Mouse (Mus musculus) midbrain, embryonic 11.5 days (tissue): Measurements from ENCODE around the gene Zfp652. TPM values are rescaled to one million over a fixed set of nuclear protein-coding genes. Genes with fewer than 3 reads are reported as not detected.

Experiments
- ATAC-seq: fragments of 200-750 bp; cut with Nextera tagmentation; 2 replicates; pipeline ENCODE4 v1.8.0; 2017; ENCODE audit warnings: moderate TSS enrichment, moderate library complexity; ENCODE audit not compliant: low FRiP score
- DNase-seq: peaks from one replicate; pipeline ENCODE4 v3.0.0; 2015; ENCODE audit warnings: low spot score; ENCODE audit errors: missing footprints
- H3K27ac ChIP-seq: fragments of 300-500 bp; sonication (generic); 2 replicates; pipeline ENCODE4 v1.5.1; 2014; ENCODE audit warnings: low read depth, low read length
- H3K27me3 ChIP-seq: fragments of 300-500 bp; sonication (generic); 2 replicates; pipeline ENCODE4 v1.6.1; 2014; ENCODE audit warnings: mild to moderate bottlenecking, low read length, moderate library complexity, mixed read lengths; ENCODE audit not compliant: control insufficient read depth, insufficient read depth
- H3K36me3 ChIP-seq: fragments of 300-500 bp; sonication (generic); 2 replicates; pipeline ENCODE4 v1.6.1; 2014; ENCODE audit warnings: mild to moderate bottlenecking, low read length, moderate library complexity, mixed read lengths; ENCODE audit not compliant: control insufficient read depth, insufficient read depth
- H3K4me1 ChIP-seq: fragments of 300-500 bp; sonication (generic); 2 replicates; pipeline ENCODE4 v1.6.1; 2014; ENCODE audit warnings: low read length; ENCODE audit not compliant: control insufficient read depth, insufficient read depth
- H3K4me2 ChIP-seq: fragments of 300-500 bp; sonication (generic); 2 replicates; pipeline ENCODE4 v1.6.1; 2014; ENCODE audit warnings: mild to moderate bottlenecking, moderate library complexity
- H3K4me3 ChIP-seq: fragments of 300-500 bp; sonication (generic); 2 replicates; pipeline ENCODE4 v1.5.1; 2014; ENCODE audit warnings: low read depth, low read length
- H3K9ac ChIP-seq: fragments of 300-500 bp; sonication (generic); 2 replicates; pipeline ENCODE4 v1.6.1; 2014; ENCODE audit warnings: low read length
- H3K9me3 ChIP-seq: fragments of 300-500 bp; sonication (generic); 2 replicates; pipeline ENCODE4 v1.6.1; 2016; ENCODE audit warnings: low read length; ENCODE audit not compliant: control insufficient read depth
- WGBS: fragments of 180-500 bp; shearing (Covaris S2); extraction: QIAGEN DNeasy Blood & Tissue Kit; methylation state at CpG from one replicate; pipeline ENCODE4 v1.1.7; 2014; 5-methylcytosine and 5-hydroxymethylcytosine counted together
- polyA plus RNA-seq: library from polyadenylated mRNA; unstranded; fragments of >200 nt; fragmentation: Nextera tagmentation; extraction: Ambion mirVana; gene quantifications from 2 replicates; pipeline ENCODE4 v1.2.1, GENCODE M21; 2014

Gene Zfp652
- polyA plus RNA-seq, 1 experiment from 2014 or later: 10.4 TPM

GRCm38 (mm10) chr11:95814857-95815256 lies 102.4 kb downstream of the Zfp652 start:
- H3K27ac ChIP-seq: no peak overlapping the region
- no peak overlapping the region for H3K4me2 ChIP-seq
- no peaks in the 10 kb centered on the region for H3K27me3 ChIP-seq
- H3K9ac ChIP-seq: no peak overlapping the region
- ATAC-seq: no peak
- no peaks in the 10 kb centered on the region for H3K9me3 ChIP-seq
- no peaks in the 10 kb centered on the region for H3K36me3 ChIP-seq
- WGBS: 77% methylated on average over 5 of the region's 5 CpGs
- peak; percentile 17 for DNase-seq
- no peak overlapping the region for H3K4me3 ChIP-seq
- H3K4me1 ChIP-seq: peaks cover 7% of the 10 kb centered on the region

GRCm38 (mm10) chr11:95815412-95815811 lies 102.9 kb downstream of the Zfp652 start:
- no peak overlapping the region for H3K4me2 ChIP-seq
- H3K36me3 ChIP-seq: no peaks in the 10 kb centered on the region
- no peak overlapping the region for H3K9ac ChIP-seq
- no peaks in the 10 kb centered on the region for H3K9me3 ChIP-seq
- H3K4me1 ChIP-seq: 0 out of 2 replicates have a peak, but pooled peaks cover 2% of the 10 kb centered on the region
- DNase-seq (peak; percentile 26), ATAC-seq (no peak)
- WGBS: 87% methylated on average over 9 of the region's 9 CpGs
- no peaks in the 10 kb centered on the region for H3K27me3 ChIP-seq
- H3K4me3 ChIP-seq: no peak overlapping the region
- H3K27ac ChIP-seq: no peak overlapping the region

- Histone ChIP-seq H3K4me1 (peaks cover 4% of the 10 kb centered on the region; the same call in 1 of the 2 replicates), H3K9ac (no peak overlapping the region), H3K4me3 (no peak overlapping the region), H3K9me3 (no peaks in the 10 kb centered on the region), H3K27ac (no peak overlapping the region), H3K36me3 (no peaks in the 10 kb centered on the region), H3K27me3 (peaks cover 7% of the 10 kb centered on the region), H3K4me2 (no peak overlapping the region)
- no peak for ATAC-seq
- WGBS: 90% methylated on average over 8 of the region's 8 CpGs
- DNase-seq: no peak
Measured at GRCm38 (mm10) chr11:95819138-95819537, 106.7 kb downstream of the Zfp652 start.

GRCm38 (mm10) chr11:95821511-95821910 lies 109.0 kb downstream of the Zfp652 start:
- no peak overlapping the region for H3K4me3 ChIP-seq
- ATAC-seq (no peak), DNase-seq (no peak)
- no peak overlapping the region for H3K4me2 ChIP-seq
- H3K27ac ChIP-seq: no peak overlapping the region
- 90% methylated on average over 3 of the region's 3 CpGs for WGBS
- H3K27me3 ChIP-seq: peaks cover 20% of the 10 kb centered on the region
- H3K4me1 ChIP-seq: peaks cover 11% of the 10 kb centered on the region
- H3K9ac ChIP-seq: no peak overlapping the region
- no peaks in the 10 kb centered on the region for H3K9me3 ChIP-seq
- no peaks in the 10 kb centered on the region for H3K36me3 ChIP-seq

GRCm38 (mm10) chr11:95822437-95822836 lies 110.0 kb downstream of the Zfp652 start:
- H3K4me2 ChIP-seq: no peak overlapping the region
- DNase-seq (no peak), ATAC-seq (no peak)
- H3K9me3 ChIP-seq: no peaks in the 10 kb centered on the region
- H3K4me3 ChIP-seq: no peak overlapping the region
- H3K36me3 ChIP-seq: no peaks in the 10 kb centered on the region
- WGBS: 97% methylated on average over 4 of the region's 4 CpGs
- H3K27ac ChIP-seq: no peak overlapping the region
- H3K9ac ChIP-seq: no peak overlapping the region
- peaks cover 11% of the 10 kb centered on the region for H3K4me1 ChIP-seq
- H3K27me3 ChIP-seq: peaks cover 26% of the 10 kb centered on the region

GRCm38 (mm10) chr11:95824071-95824876 lies 111.8 kb downstream of the Zfp652 start, which contains the start of gene Phospho1:
Gene Phospho1 (plus strand): TSS chr11:95824499.
- H3K4me2 ChIP-seq: peak within 1 kb of the TSS; percentile 97
- ATAC-seq (peak; percentile 98), DNase-seq (peak; percentile 98)
- H3K27me3 ChIP-seq: peaks cover 42% of the 10 kb centered on the region
- under 1% methylated on average over 64 of the region's 78 CpGs for WGBS
- peaks cover 11% of the 10 kb centered on the region for H3K4me1 ChIP-seq
- H3K36me3 ChIP-seq: no peaks in the 10 kb centered on the region
- no peaks in the 10 kb centered on the region for H3K9me3 ChIP-seq
- H3K4me3 ChIP-seq: peak within 1 kb of the TSS; percentile 56
- peak within 1 kb of the TSS; percentile 73 for H3K9ac ChIP-seq
- no peak within 1 kb of the TSS for H3K27ac ChIP-seq

- DNase-seq (peak; percentile 86), ATAC-seq (no peak; the same call in 1 of the 2 replicates)
- 2% methylated on average over 11 of the region's 11 CpGs for WGBS
- Histone ChIP-seq H3K4me1 (peaks cover 11% of the 10 kb centered on the region), H3K9ac (peak overlapping the region; percentile 73), H3K4me3 (peak overlapping the region; percentile 56), H3K27me3 (peaks cover 47% of the 10 kb centered on the region), H3K36me3 (no peaks in the 10 kb centered on the region), H3K27ac (no peak overlapping the region), H3K4me2 (peak overlapping the region; percentile 97), H3K9me3 (no peaks in the 10 kb centered on the region)
Measured at GRCm38 (mm10) chr11:95824877-95825243, 112.4 kb downstream of the Zfp652 start.

GRCm38 (mm10) chr11:95825625-95826024 lies 113.2 kb downstream of the Zfp652 start:
- Histone ChIP-seq H3K4me1 (peaks cover 13% of the 10 kb centered on the region), H3K27ac (no peak overlapping the region), H3K4me2 (no peak overlapping the region), H3K27me3 (peaks cover 55% of the 10 kb centered on the region), H3K4me3 (no peak overlapping the region), H3K9ac (no peak overlapping the region), H3K36me3 (no peaks in the 10 kb centered on the region), H3K9me3 (no peaks in the 10 kb centered on the region)
- DNase-seq (peak; percentile 85), ATAC-seq (no peak)
- WGBS: 62% methylated on average over 3 of the region's 3 CpGs

- ATAC-seq (no peak), DNase-seq (peak; percentile 81)
- Histone ChIP-seq H3K36me3 (no peaks in the 10 kb centered on the region), H3K27ac (no peak overlapping the region), H3K4me1 (peaks cover 17% of the 10 kb centered on the region), H3K27me3 (peaks cover 64% of the 10 kb centered on the region), H3K4me3 (no peak overlapping the region), H3K9ac (no peak overlapping the region), H3K9me3 (no peaks in the 10 kb centered on the region), H3K4me2 (no peak overlapping the region)
- 55% methylated on average over 6 of the region's 6 CpGs for WGBS
Measured at GRCm38 (mm10) chr11:95826317-95827167, 114.1 kb downstream of the Zfp652 start.
